Mouse (Mus musculus) forebrain, postnatal 0 days (tissue): ENCODE data around the gene Acox3. TPM values are rescaled to one million over a fixed set of nuclear protein-coding genes. Genes with fewer than 3 reads are reported as not detected.
A peak's percentile ranks its signal among the peaks of the same experiment; 100 is the strongest.

Experiments used
- ATAC-seq: fragments of 200-750 bp; cut with Nextera tagmentation; 2 replicates; pipeline ENCODE4 v1.8.0; 2017; ENCODE audit warnings: mild to moderate bottlenecking, moderate library complexity
- DNase-seq: peaks from one replicate; pipeline ENCODE4 v3.0.0-alpha.2; 2015
- H3K27ac ChIP-seq: fragments of 300-500 bp; sonication (generic); 2 replicates; pipeline ENCODE4 v1.5.1; 2014; ENCODE audit warnings: low read depth, mild to moderate bottlenecking, antibody characterized with exemption, low read length, moderate library complexity, mixed read lengths
- H3K27me3 ChIP-seq: fragments of 300-500 bp; sonication (generic); 2 replicates; pipeline ENCODE4 v1.6.1; 2014; ENCODE audit warnings: mild to moderate bottlenecking, low read length, mixed read lengths; ENCODE audit not compliant: insufficient read depth
- H3K36me3 ChIP-seq: fragments of 300-500 bp; sonication (generic); 2 replicates; pipeline ENCODE4 v1.6.1; 2014; ENCODE audit warnings: mild to moderate bottlenecking, moderate library complexity; ENCODE audit not compliant: insufficient read depth
- H3K4me1 ChIP-seq: fragments of 300-500 bp; sonication (generic); 2 replicates; pipeline ENCODE4 v1.6.1; 2014; ENCODE audit warnings: antibody characterized with exemption; ENCODE audit not compliant: insufficient read depth
- H3K4me2 ChIP-seq: fragments of 300-500 bp; sonication (generic); 2 replicates; pipeline ENCODE4 v1.6.1; 2014; ENCODE audit warnings: low read depth, mild to moderate bottlenecking, moderate library complexity
- H3K4me3 ChIP-seq: fragments of 300-500 bp; sonication (generic); 2 replicates; pipeline ENCODE4 v1.5.1; 2014; ENCODE audit warnings: low read depth, low read length, mixed read lengths
- H3K9ac ChIP-seq: fragments of 300-500 bp; sonication (generic); 2 replicates; pipeline ENCODE4 v1.6.1; 2014; ENCODE audit warnings: mild to moderate bottlenecking
- H3K9me3 ChIP-seq: fragments of 300-500 bp; sonication (generic); 2 replicates; pipeline ENCODE4 v1.6.1; 2016; ENCODE audit warnings: low read length
- CTCF ChIP-seq: sonication (generic); IDR thresholded peaks from 2 replicates; pipeline ENCODE4 v1.5.1; 2016; ENCODE audit warnings: antibody characterized with exemption, control low read depth, low read depth
- WGBS: fragments of 180-500 bp; shearing (Covaris S2); extraction: QIAGEN DNeasy Blood & Tissue Kit; methylation state at CpG from one replicate; pipeline ENCODE4 v1.1.7; 2014; 5-methylcytosine and 5-hydroxymethylcytosine counted together
- polyA plus RNA-seq: library from polyadenylated mRNA; unstranded; fragments of >200 nt; fragmentation: Nextera tagmentation; extraction: Ambion mirVana; gene quantifications from 2 replicates; pipeline ENCODE4 v1.2.1, GENCODE M21; 2015
- total RNA-seq: library from RNA; depleted of rRNA; stranded (reverse); fragments of >200 nt; gene quantifications from 2 replicates; pipeline ENCODE4 v1.2.3, GENCODE M21; 2014

Acox3 gene
- total and polyA plus RNA-seq, 2 experiments from 2014 or later: 13.4 to 32.1 TPM

- ATAC-seq (no peak), DNase-seq (no peak)
- Histone ChIP-seq H3K4me1 (no peaks in the 10 kb centered on the region), H3K4me3 (no peak overlapping the region), H3K4me2 (no peak overlapping the region), H3K9ac (no peak overlapping the region), H3K27me3 (no peaks in the 10 kb centered on the region), H3K27ac (no peak overlapping the region), H3K9me3 (no peaks in the 10 kb centered on the region), H3K36me3 (no peaks in the 10 kb centered on the region)
- WGBS: 82% methylated on average over 6 of the region's 6 CpGs
- no peak for TF ChIP-seq CTCF
These were observed 50.0 kb downstream of the Acox3 start for GRCm38 (mm10) chr5:35632841-35633240.

GRCm38 (mm10) chr5:35636016-35636415 lies 53.2 kb downstream of the Acox3 start:
- no peaks in the 10 kb centered on the region for H3K27me3 ChIP-seq
- H3K9ac ChIP-seq: no peak overlapping the region
- DNase-seq (no peak), ATAC-seq (no peak)
- H3K4me2 ChIP-seq: no peak overlapping the region
- no peaks in the 10 kb centered on the region for H3K9me3 ChIP-seq
- no peak overlapping the region for H3K4me3 ChIP-seq
- TF ChIP-seq CTCF: no peak
- H3K27ac ChIP-seq: no peak overlapping the region
- H3K4me1 ChIP-seq: no peaks in the 10 kb centered on the region
- H3K36me3 ChIP-seq: no peaks in the 10 kb centered on the region
- WGBS: 86% methylated on average over 2 of the region's 2 CpGs

- H3K36me3 ChIP-seq: no peaks in the 10 kb centered on the region
- ATAC-seq: no peak
- H3K27ac ChIP-seq: no peak overlapping the region
- TF ChIP-seq CTCF: no peak
- DNase-seq: no peak
- H3K4me3 ChIP-seq: no peak overlapping the region
- no peaks in the 10 kb centered on the region for H3K9me3 ChIP-seq
- WGBS: 58% methylated on average over 10 of the region's 10 CpGs
- H3K27me3 ChIP-seq: no peaks in the 10 kb centered on the region
- no peaks in the 10 kb centered on the region for H3K4me1 ChIP-seq
- no peak overlapping the region for H3K9ac ChIP-seq
- no peak overlapping the region for H3K4me2 ChIP-seq
These were observed 59.2 kb downstream of the Acox3 start for GRCm38 (mm10) chr5:35641961-35642584.

GRCm38 (mm10) chr5:35643401-35644048 lies 60.7 kb downstream of the Acox3 start:
- Histone ChIP-seq H3K9me3 (no peaks in the 10 kb centered on the region), H3K36me3 (no peaks in the 10 kb centered on the region), H3K27ac (no peak overlapping the region), H3K4me2 (no peak overlapping the region), H3K9ac (no peak overlapping the region), H3K27me3 (no peaks in the 10 kb centered on the region), H3K4me3 (no peak overlapping the region), H3K4me1 (no peaks in the 10 kb centered on the region)
- DNase-seq (no peak), ATAC-seq (no peak)
- 82% methylated on average over 9 of the region's 9 CpGs for WGBS
- TF ChIP-seq CTCF: no peak

- Histone ChIP-seq H3K9ac (no peak overlapping the region), H3K27me3 (no peaks in the 10 kb centered on the region), H3K4me2 (no peak overlapping the region), H3K4me3 (no peak overlapping the region), H3K36me3 (no peaks in the 10 kb centered on the region), H3K27ac (no peak overlapping the region), H3K9me3 (no peaks in the 10 kb centered on the region), H3K4me1 (no peaks in the 10 kb centered on the region)
- no peak for ATAC-seq
- no peak for DNase-seq
- 61% methylated on average over 4 of the region's 4 CpGs for WGBS
- TF ChIP-seq CTCF: no peak
These were observed 61.2 kb downstream of the Acox3 start for GRCm38 (mm10) chr5:35644082-35644481.

- H3K27me3 ChIP-seq: no peaks in the 10 kb centered on the region
- WGBS: 73% methylated on average over 6 of the region's 6 CpGs
- H3K4me3 ChIP-seq: no peak overlapping the region
- H3K27ac ChIP-seq: no peak overlapping the region
- H3K4me1 ChIP-seq: no peaks in the 10 kb centered on the region
- ATAC-seq: peak; percentile 48
- peak; percentile 22 for DNase-seq
- H3K9ac ChIP-seq: no peak overlapping the region
- no peak overlapping the region for H3K4me2 ChIP-seq
- no peak for TF ChIP-seq CTCF
- no peaks in the 10 kb centered on the region for H3K36me3 ChIP-seq
- no peaks in the 10 kb centered on the region for H3K9me3 ChIP-seq
These were observed 63.2 kb downstream of the Acox3 start for GRCm38 (mm10) chr5:35645938-35646493.

GRCm38 (mm10) chr5:35646927-35647326 lies 64.1 kb downstream of the Acox3 start:
- no peak for TF ChIP-seq CTCF
- DNase-seq (no peak), ATAC-seq (no peak)
- no peak overlapping the region for H3K4me3 ChIP-seq
- H3K9me3 ChIP-seq: no peaks in the 10 kb centered on the region
- H3K36me3 ChIP-seq: no peaks in the 10 kb centered on the region
- no peaks in the 10 kb centered on the region for H3K4me1 ChIP-seq
- no peak overlapping the region for H3K27ac ChIP-seq
- no peaks in the 10 kb centered on the region for H3K27me3 ChIP-seq
- H3K9ac ChIP-seq: no peak overlapping the region
- no peak overlapping the region for H3K4me2 ChIP-seq
- 93% methylated on average over 1 of the region's 1 CpGs for WGBS
